10 mouse cellular contexts compared by ENCODE assay signal in the genomic region with DNA sequence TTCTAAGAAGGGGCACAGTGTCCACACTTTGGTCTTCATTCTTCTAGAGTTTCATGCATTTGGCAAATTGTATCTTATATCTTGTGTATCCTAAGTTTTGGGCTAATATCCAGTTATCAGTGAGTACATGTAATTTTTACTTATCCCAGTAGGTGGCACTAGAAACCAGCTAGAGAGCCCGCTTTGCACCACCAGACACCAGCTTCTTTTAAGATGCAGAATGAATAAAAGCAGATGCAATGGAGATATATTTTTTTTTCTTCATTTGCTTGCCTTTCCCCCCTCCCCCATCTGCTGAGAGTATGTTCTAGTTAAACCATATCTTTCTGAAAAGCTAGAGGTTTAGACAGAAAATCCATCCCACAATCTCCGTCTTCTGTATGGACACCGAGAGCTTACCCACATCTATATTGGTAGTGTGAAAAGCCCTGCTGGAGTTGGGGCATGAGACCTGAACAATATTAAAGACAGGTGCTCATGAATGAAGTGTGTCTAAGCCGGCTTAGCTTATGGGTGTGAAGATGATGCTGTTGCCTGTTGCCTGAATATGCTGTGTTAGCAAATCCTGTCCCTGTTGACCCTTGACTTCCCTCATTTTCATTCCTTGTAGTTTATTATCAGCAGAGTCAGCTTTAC. TPM values are rescaled to one million over a fixed set of nuclear protein-coding genes. Genes with fewer than 3 reads are reported as not detected.
DNase-seq lines count a peak whose midpoint lies in the region; ATAC-seq lines count a peak whose summit lies in the region.
"Had no signal": no experiment of that assay in that cellular context is flagged by ENCODE, and none has a peak within 500 bp of the region (broad histone marks: within the 10 kb centered on the region; RNA-seq: fewer than 3 reads in every experiment).

No protein-coding gene starts in this region.

- no peak overlapping the region for H3K27ac ChIP-seq in heart, embryonic 12.5 days (ENCODE audit: poor library complexity, severe bottlenecking)
- no peak overlapping the region for H3K27ac ChIP-seq in embryonic facial prominence, embryonic 11.5 days (replicated peaks; ENCODE audit: low read depth, low read length)
- no peak overlapping the region for H3K27ac ChIP-seq in midbrain, embryonic 13.5 days
- H3K27ac ChIP-seq: macrophage had no signal

- no peak for ATAC-seq in heart, embryonic 12.5 days (ENCODE audit: insufficient number of reproducible peaks, low FRiP score)
- no peak for ATAC-seq in embryonic facial prominence, embryonic 11.5 days (replicated peaks; ENCODE audit: insufficient number of reproducible peaks, low FRiP score, low TSS enrichment, low read depth)
- peak; percentile 69 for ATAC-seq in midbrain, embryonic 13.5 days

- no peaks in the 10 kb centered on the region for H3K36me3 ChIP-seq in heart, embryonic 12.5 days
- H3K36me3 ChIP-seq in embryonic facial prominence, embryonic 11.5 days (replicated peaks; ENCODE audit: control insufficient read depth, insufficient read depth, low read depth, low read length): no peaks in the 10 kb centered on the region
- H3K36me3 ChIP-seq in midbrain, embryonic 13.5 days: no peaks in the 10 kb centered on the region

- no peak overlapping the region for H3K9ac ChIP-seq in heart, embryonic 12.5 days
- no peak overlapping the region for H3K9ac ChIP-seq in embryonic facial prominence, embryonic 11.5 days (replicated peaks; ENCODE audit: low read length)
- H3K9ac ChIP-seq in midbrain, embryonic 13.5 days (replicated peaks): no peak overlapping the region

- intact Hi-C loops in heart, postnatal 10 days (cut with DNase I): loop anchor here (1.0 to 2.0 kb wide), 2 partner anchors 531 to 1482 kb away; no protein-coding TSS in a partner anchor

- no peak overlapping the region for H3K4me3 ChIP-seq in heart, embryonic 12.5 days
- no peak overlapping the region for H3K4me3 ChIP-seq in embryonic facial prominence, embryonic 11.5 days (ENCODE audit: low read depth, low read length)
- no peak overlapping the region for H3K4me3 ChIP-seq in midbrain, embryonic 13.5 days (replicated peaks)

- H3K4me1 ChIP-seq in heart, embryonic 12.5 days (replicated peaks): no peaks in the 10 kb centered on the region
- H3K4me1 ChIP-seq in embryonic facial prominence, embryonic 11.5 days (ENCODE audit: control insufficient read depth, insufficient read depth, low read length): no peaks in the 10 kb centered on the region
- H3K4me1 ChIP-seq in midbrain, embryonic 13.5 days (replicated peaks): 0 out of 2 replicates have a peak, but pooled peaks cover 2% of the 10 kb centered on the region

- no peaks in the 10 kb centered on the region for H3K9me3 ChIP-seq in heart, embryonic 12.5 days (replicated peaks)
- no peaks in the 10 kb centered on the region for H3K9me3 ChIP-seq in embryonic facial prominence, embryonic 11.5 days (replicated peaks; ENCODE audit: control insufficient read depth, low read length)
- no peaks in the 10 kb centered on the region for H3K9me3 ChIP-seq in midbrain, embryonic 13.5 days

- WGBS in heart, embryonic 12.5 days: 58% methylated on average over 4 of the region's 4 CpGs
- WGBS in embryonic facial prominence, embryonic 11.5 days: 55% methylated on average over 4 of the region's 4 CpGs
- 52% methylated on average over 4 of the region's 4 CpGs for WGBS in midbrain, embryonic 13.5 days

- DNase-seq in heart, postnatal 10 days: peak; percentile 25 to 45
- peak; percentile 3 for DNase-seq in thymus, postnatal 0 days (ENCODE audit: low spot score)
- no peak for DNase-seq in thymus, postnatal 36 days
- peak; percentile 76 for DNase-seq in embryonic facial prominence, embryonic 11.5 days (ENCODE audit: low spot score)
- DNase-seq in ovary, adult 18-20 months (ENCODE audit: low spot score): no peak
- DNase-seq in spleen, postnatal 10 days (ENCODE audit: low spot score in 2 of 2): no peak

- H3K4me2 ChIP-seq in heart, embryonic 12.5 days: no peak overlapping the region
- no peak overlapping the region for H3K4me2 ChIP-seq in embryonic facial prominence, embryonic 11.5 days (ENCODE audit: low read depth, low read length)
- H3K4me2 ChIP-seq in midbrain, embryonic 13.5 days (replicated peaks): no peak overlapping the region

- H3K27me3 ChIP-seq in heart, embryonic 12.5 days (replicated peaks): 0 out of 2 replicates have a peak, but pooled peaks cover 2% of the 10 kb centered on the region
- no peaks in the 10 kb centered on the region for H3K27me3 ChIP-seq in embryonic facial prominence, embryonic 11.5 days (ENCODE audit: control insufficient read depth, insufficient read depth, low read length)
- no peaks in the 10 kb centered on the region for H3K27me3 ChIP-seq in midbrain, embryonic 13.5 days

RNA-seq across cellular contexts. Expression of a gene that starts 21.0 kb away (rescaled TPM):
- under 1 TPM in 1 of 2 experiments, not detected in 1; 0.10 TPM for total RNA-seq in heart, postnatal 10 days (2021)
- 0.50 and 0.59 TPM in 2 replicates for polyA plus RNA-seq in heart, embryonic 12.5 days (2016; fragmentation: Nextera tagmentation; extraction: Ambion mirVana)
- polyA plus RNA-seq in thymus, postnatal 0 days (2015; fragmentation: Nextera tagmentation; extraction: Ambion mirVana): 0.10 and 0.15 TPM in 2 replicates
- 1.5 and 1.8 TPM in 2 replicates for polyA plus RNA-seq in embryonic facial prominence, embryonic 11.5 days (2014; fragmentation: Nextera tagmentation; extraction: Ambion mirVana)
- polyA plus RNA-seq in midbrain, embryonic 13.5 days (2015; fragmentation: Nextera tagmentation; extraction: Ambion mirVana): 7.1 and 7.9 TPM in 2 replicates
- total RNA-seq: heart, postnatal 14 days had no signal
- polyA plus RNA-seq: macrophage had no signal

RNA-seq across cellular contexts. Expression of a gene that starts 43.7 kb away (rescaled TPM):
- total RNA-seq in heart, postnatal 10 days (2021): not detected
- polyA plus RNA-seq in heart, embryonic 12.5 days (2016; fragmentation: Nextera tagmentation; extraction: Ambion mirVana): not detected in 2 replicates
- polyA plus RNA-seq in thymus, postnatal 0 days (2015; fragmentation: Nextera tagmentation; extraction: Ambion mirVana): not detected in 2 replicates
- 0.06 and 0.15 TPM in 2 replicates for polyA plus RNA-seq in embryonic facial prominence, embryonic 11.5 days (2014; fragmentation: Nextera tagmentation; extraction: Ambion mirVana)
- 0.30 and 0.32 TPM in 2 replicates for polyA plus RNA-seq in midbrain, embryonic 13.5 days (2015; fragmentation: Nextera tagmentation; extraction: Ambion mirVana)
- total RNA-seq: heart, postnatal 14 days had no signal
- polyA plus RNA-seq: macrophage had no signal

Comparison
In these comparisons a context has a peak if more than half of its experiments do, and no peak if none do; other contexts are left out.
1. DNase-seq: peak in heart, postnatal 10 days (2 of 2), thymus, postnatal 0 days (single experiment) and embryonic facial prominence, embryonic 11.5 days (single experiment); none in thymus, postnatal 36 days (0 of 2), ovary, adult 18-20 months (single experiment) and spleen, postnatal 10 days (0 of 2).